Mouse (Mus musculus) megakaryocyte, embryonic 14.5 days (primary cell): ENCODE results near the gene Olfr557. TPM values are rescaled to one million over a fixed set of nuclear protein-coding genes. Genes with fewer than 3 reads are reported as not detected.
A peak's percentile ranks its signal among the peaks of the same experiment; 100 is the strongest.

Experiments
- H3K27me3 ChIP-seq: replicated peaks from 2 replicates; pipeline ENCODE3; 2012; ENCODE audit warnings: inconsistent platforms
- H3K36me3 ChIP-seq: replicated peaks from 2 replicates; pipeline ENCODE3; 2012; ENCODE audit warnings: low read length, inconsistent platforms, mixed read lengths
- H3K4me1 ChIP-seq: 2 replicates; pipeline ENCODE4 v1.6.1; 2012; ENCODE audit warnings: inconsistent platforms
- H3K4me3 ChIP-seq: replicated peaks from 2 replicates; pipeline ENCODE3; 2012; ENCODE audit warnings: moderate library complexity, mild to moderate bottlenecking, inconsistent platforms
- H3K9me3 ChIP-seq: 2 replicates; pipeline ENCODE4 v1.6.1; 2012; ENCODE audit warnings: inconsistent platforms
- FLI1 ChIP-seq: IDR thresholded peaks from 2 replicates; pipeline ENCODE4 v1.6.1; 2012; ENCODE audit warnings: low read length, inconsistent platforms, mixed read lengths
- GATA1 ChIP-seq: IDR thresholded peaks from 3 replicates; pipeline ENCODE4 v1.6.1; 2012; ENCODE audit warnings: mixed read lengths, low read length, inconsistent platforms, borderline replicate concordance
- polyA plus RNA-seq: library from polyadenylated mRNA; stranded (reverse); fragments of >175 nt; gene quantifications from 2 replicates; pipeline ENCODE4 v1.2.3, GENCODE M21; 2012; ENCODE audit warnings: low replicate concordance; ENCODE audit not compliant: insufficient read depth

Gene Olfr557
- not detected in 2 replicates for polyA plus RNA-seq

- TF ChIP-seq GATA1 (no peak), FLI1 (no peak)
- Histone ChIP-seq H3K4me1 (0 out of 2 replicates have a peak, but pooled peaks cover 4% of the 10 kb centered on the region), H3K4me3 (no peak within 1 kb of the TSS), H3K36me3 (no peaks in the 10 kb centered on the region), H3K9me3 (peaks cover 2% of the 10 kb centered on the region; the same call in 1 of the 2 replicates), H3K27me3 (peaks cover 8% of the 10 kb centered on the region)
Observed at GRCm38 (mm10) chr7:102695358-102696125, at the start of gene Olfr557. Gene Olfr557, plus strand, starts transcription at chr7:102695910.

GRCm38 (mm10) chr7:102658523-102658922 lies 37.2 kb upstream of the Olfr557 start, which contains the start of gene Olfr555:
Gene Olfr555, plus strand, starts transcription at chr7:102658823.
- Histone ChIP-seq H3K27me3 (peaks cover 1% of the 10 kb centered on the region), H3K4me1 (no peaks in the 10 kb centered on the region), H3K36me3 (no peaks in the 10 kb centered on the region), H3K9me3 (no peaks in the 10 kb centered on the region), H3K4me3 (no peak within 1 kb of the TSS)
- no peak for TF ChIP-seq GATA1
- TF ChIP-seq FLI1 = no peak

- Histone ChIP-seq H3K36me3 (no peaks in the 10 kb centered on the region), H3K4me3 (no peak within 1 kb of the TSS), H3K27me3 (no peaks in the 10 kb centered on the region), H3K9me3 (no peaks in the 10 kb centered on the region), H3K4me1 (no peaks in the 10 kb centered on the region)
- TF ChIP-seq GATA1 (no peak), FLI1 (no peak)
Observed at GRCm38 (mm10) chr7:102664599-102664998, 31.1 kb upstream of the Olfr557 start, which contains the start of gene Olfr556. Gene Olfr556, plus strand, starts transcription at chr7:102664899.

GRCm38 (mm10) chr7:102665378-102665777 lies 30.3 kb upstream of the Olfr557 start:
- no peaks in the 10 kb centered on the region for H3K27me3 ChIP-seq
- no peak for TF ChIP-seq FLI1
- no peak for TF ChIP-seq GATA1
- no peaks in the 10 kb centered on the region for H3K9me3 ChIP-seq
- no peaks in the 10 kb centered on the region for H3K36me3 ChIP-seq
- no peak overlapping the region for H3K4me3 ChIP-seq
- H3K4me1 ChIP-seq = no peaks in the 10 kb centered on the region

GRCm38 (mm10) chr7:102676225-102676624 lies 19.5 kb upstream of the Olfr557 start:
- TF ChIP-seq FLI1 (no peak), GATA1 (no peak)
- no peaks in the 10 kb centered on the region for H3K9me3 ChIP-seq
- peaks cover 24% of the 10 kb centered on the region for H3K36me3 ChIP-seq
- no peak overlapping the region for H3K4me3 ChIP-seq
- no peaks in the 10 kb centered on the region for H3K27me3 ChIP-seq
- H3K4me1 ChIP-seq = peaks cover 10% of the 10 kb centered on the region

- H3K9me3 ChIP-seq = no peaks in the 10 kb centered on the region
- H3K27me3 ChIP-seq = no peaks in the 10 kb centered on the region
- TF ChIP-seq FLI1 = no peak
- no peak for TF ChIP-seq GATA1
- H3K4me1 ChIP-seq = peaks cover 7% of the 10 kb centered on the region
- peaks cover 48% of the 10 kb centered on the region for H3K36me3 ChIP-seq
- H3K4me3 ChIP-seq = no peak overlapping the region
Observed at GRCm38 (mm10) chr7:102681916-102682315, 13.8 kb upstream of the Olfr557 start.

GRCm38 (mm10) chr7:102686944-102687501 lies 8.7 kb upstream of the Olfr557 start, which contains the start of gene Trim68:
Gene Trim68, minus strand, starts transcription at chr7:102687327.
- H3K9me3 ChIP-seq = no peaks in the 10 kb centered on the region
- peak within 1 kb of the TSS; percentile 93 for H3K4me3 ChIP-seq
- peaks cover 18% of the 10 kb centered on the region for H3K36me3 ChIP-seq
- H3K4me1 ChIP-seq = peaks cover 13% of the 10 kb centered on the region
- no peaks in the 10 kb centered on the region for H3K27me3 ChIP-seq
- TF ChIP-seq GATA1 (no peak), FLI1 (no peak)

- peaks cover 2% of the 10 kb centered on the region; the same call in 1 of the 2 replicates for H3K9me3 ChIP-seq
- peaks cover 11% of the 10 kb centered on the region for H3K27me3 ChIP-seq
- H3K4me1 ChIP-seq = 0 out of 2 replicates have a peak, but pooled peaks cover 4% of the 10 kb centered on the region
- H3K4me3 ChIP-seq = no peak overlapping the region
- TF ChIP-seq FLI1 (no peak), GATA1 (no peak)
- H3K36me3 ChIP-seq = no peaks in the 10 kb centered on the region
Observed at GRCm38 (mm10) chr7:102698461-102698860, 2.8 kb downstream of the Olfr557 start.

GRCm38 (mm10) chr7:102701915-102702314 lies 6.2 kb downstream of the Olfr557 start, which contains the start of gene Olfr558:
Gene Olfr558, plus strand, starts transcription at chr7:102702215.
- TF ChIP-seq FLI1 (no peak), GATA1 (no peak)
- no peaks in the 10 kb centered on the region for H3K36me3 ChIP-seq
- peaks cover 7% of the 10 kb centered on the region for H3K27me3 ChIP-seq
- H3K4me3 ChIP-seq = no peak within 1 kb of the TSS
- H3K4me1 ChIP-seq = no peaks in the 10 kb centered on the region
- peaks cover 2% of the 10 kb centered on the region; the same call in 1 of the 2 replicates for H3K9me3 ChIP-seq

- H3K4me3 ChIP-seq = no peak within 1 kb of the TSS
- no peaks in the 10 kb centered on the region for H3K9me3 ChIP-seq
- no peaks in the 10 kb centered on the region for H3K4me1 ChIP-seq
- no peaks in the 10 kb centered on the region for H3K36me3 ChIP-seq
- TF ChIP-seq GATA1 (no peak), FLI1 (no peak)
- H3K27me3 ChIP-seq = no peaks in the 10 kb centered on the region
Observed at GRCm38 (mm10) chr7:102718970-102719369, 23.3 kb downstream of the Olfr557 start, which contains the start of gene Olfr33. Gene Olfr33, minus strand, starts transcription at chr7:102719070.

GRCm38 (mm10) chr7:102727391-102727790 lies 31.7 kb downstream of the Olfr557 start, which contains the start of gene Olfr559:
Gene Olfr559, minus strand, starts transcription at chr7:102727491.
- no peak within 1 kb of the TSS for H3K4me3 ChIP-seq
- no peaks in the 10 kb centered on the region for H3K4me1 ChIP-seq
- H3K9me3 ChIP-seq = no peaks in the 10 kb centered on the region
- H3K36me3 ChIP-seq = no peaks in the 10 kb centered on the region
- TF ChIP-seq GATA1 (no peak), FLI1 (no peak)
- H3K27me3 ChIP-seq = no peaks in the 10 kb centered on the region
